Mouse (Mus musculus): ENCODE results near the gene Gm21974.
"Not testable (repeated sequence)": the region's sequence is repeated elsewhere in the genome, so short reads cannot be mapped to it uniquely, and the experiment has no call there.

GRCm38 (mm10) chr7:127895891-127896290 is 637 bp upstream of the Gm21974 start:
- not testable (repeated sequence) for TF ChIP-seq CTCF (IDR thresholded peaks at IDR 0.05 in 2 of 3, conservative IDR thresholded peaks at IDR 0.05 in 1 of 3; ENCODE audit: control insufficient read depth in 1 of 3, insufficient read depth in 1 of 3, low read depth in 2 of 3, low read length in 3 of 3, poor library complexity in 1 of 3, severe bottlenecking in 1 of 3); GATA1 (IDR thresholded peaks at IDR 0.05; ENCODE audit: low read depth, low read length); POLR2A (IDR thresholded peaks at IDR 0.05; ENCODE audit: control insufficient read depth in 1 of 2, insufficient read depth in 1 of 2, low read depth in 1 of 2, low read length in 2 of 2, poor library complexity in 1 of 2); ZKSCAN1 (IDR thresholded peaks at IDR 0.05; ENCODE audit: low read depth, low read length); MXI1 (IDR thresholded peaks at IDR 0.05; ENCODE audit: low read depth, low read length); JUND (IDR thresholded peaks at IDR 0.05; ENCODE audit: low read depth, low read length)

All from MEL (cell line).